13 mouse cellular contexts compared by ENCODE assay signal in the genomic region with DNA sequence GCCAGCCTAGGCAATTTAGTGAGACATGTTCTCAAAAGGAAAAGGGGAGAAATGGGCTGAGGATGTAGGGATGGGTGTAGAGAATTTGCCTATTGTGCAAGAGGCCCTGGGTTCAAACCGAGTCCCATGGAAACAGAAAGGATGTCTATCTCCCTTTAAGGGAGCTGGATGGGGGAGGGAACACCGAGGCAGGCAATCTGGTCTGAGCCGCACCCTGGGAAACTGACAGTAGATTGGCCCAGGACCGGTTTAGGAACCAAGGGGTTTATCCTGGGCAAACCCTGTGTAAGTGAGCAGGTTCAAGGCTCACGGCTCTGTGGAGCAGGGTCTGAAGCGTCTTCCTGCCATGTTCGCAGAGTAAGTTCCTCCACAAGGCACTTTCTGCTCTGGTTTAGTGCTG. TPM values are rescaled to one million over a fixed set of nuclear protein-coding genes. Genes with fewer than 3 reads are reported as not detected.
DNase-seq lines count a peak whose midpoint lies in the region; ATAC-seq and TF ChIP-seq lines count a peak whose summit lies in the region.
"Had no signal": no experiment of that assay in that cellular context is flagged by ENCODE, and none has a peak within 500 bp of the region (broad histone marks: within the 10 kb centered on the region; RNA-seq: fewer than 3 reads in every experiment).

No protein-coding gene starts in this region.

- no peaks in the 10 kb centered on the region; the same call in 1 of the 2 replicates for H3K27me3 ChIP-seq in heart, embryonic 13.5 days (replicated peaks)
- H3K27me3 ChIP-seq in liver, postnatal 0 days (ENCODE audit: insufficient read depth, low read length): peaks cover 36% of the 10 kb centered on the region

- intact Hi-C loops in heart, postnatal 36 days (cut with DNase I): loop anchor here (5.0 kb wide), 1 partner anchor 37 kb away; no protein-coding TSS in a partner anchor
- intact Hi-C loops in left cerebral cortex, postnatal 4 days (cut with DNase I): no loop called here

- no peak for DNase-seq in heart, postnatal 36 days
- DNase-seq in urinary bladder, postnatal 4 days (ENCODE audit: low spot score in 2 of 2): peak; percentile 16 to 57
- no peak for DNase-seq in urinary bladder, adult 18-20 months (ENCODE audit: low spot score in 2 of 2)
- peak; percentile 49 to 76 for DNase-seq in kidney, postnatal 25 days
- no peak for DNase-seq in liver, postnatal 0 days
- no peak for DNase-seq in left cerebral cortex, adult 8-10 months (ENCODE audit: low spot score in 2 of 2)
- DNase-seq in left cerebral cortex, postnatal 4 days: no peak
- DNase-seq: adrenal gland, adult 8-10 months; cerebellum, adult 8-10 months; layer of hippocampus, adult 9-11 months; thymus, postnatal 14 days had no signal

- ATAC-seq in heart, embryonic 13.5 days (ENCODE audit: extremely low read depth, insufficient number of reproducible peaks, low FRiP score, low TSS enrichment): no peak
- ATAC-seq in liver, postnatal 0 days: no peak

- peak overlapping the region; percentile 84 for H3K4me2 ChIP-seq in heart, embryonic 13.5 days
- no peak overlapping the region for H3K4me2 ChIP-seq in liver, postnatal 0 days (ENCODE audit: low read depth, low read length)

- H3K27ac ChIP-seq in heart, embryonic 13.5 days (replicated peaks): peak overlapping the region; percentile 92
- no peak overlapping the region for H3K27ac ChIP-seq in liver, postnatal 0 days (ENCODE audit: low read depth)

- peak overlapping the region; percentile 76 for H3K4me3 ChIP-seq in heart, embryonic 13.5 days
- H3K4me3 ChIP-seq in liver, postnatal 0 days (ENCODE audit: low read depth, low read length): no peak overlapping the region
- H3K4me3 ChIP-seq: erythroblast, embryonic 14.5 days had no signal

- no peak for TF ChIP-seq CTCF in liver, postnatal 0 days (IDR thresholded peaks at IDR 0.05; ENCODE audit: low read depth)

- no peaks in the 10 kb centered on the region for H3K9me3 ChIP-seq in heart, embryonic 13.5 days
- no peaks in the 10 kb centered on the region for H3K9me3 ChIP-seq in liver, postnatal 0 days (ENCODE audit: low read length)

- WGBS in heart, embryonic 13.5 days: 69% methylated on average over 7 of the region's 7 CpGs
- WGBS in liver, postnatal 0 days (ENCODE audit: insufficient replicate concordance): 59% methylated on average over 7 of the region's 7 CpGs

- peaks cover 18% of the 10 kb centered on the region for H3K36me3 ChIP-seq in heart, embryonic 13.5 days
- H3K36me3 ChIP-seq in liver, postnatal 0 days (replicated peaks; ENCODE audit: insufficient read depth, low read length): no peaks in the 10 kb centered on the region

- H3K9ac ChIP-seq in heart, embryonic 13.5 days: peak overlapping the region; percentile 94
- no peak overlapping the region for H3K9ac ChIP-seq in liver, postnatal 0 days (replicated peaks)

- TF ChIP-seq EP300 in liver, postnatal 0 days (IDR thresholded peaks at IDR 0.05; ENCODE audit: low read depth): no peak

- peaks cover 38% of the 10 kb centered on the region for H3K4me1 ChIP-seq in heart, embryonic 13.5 days
- peaks cover 5% of the 10 kb centered on the region for H3K4me1 ChIP-seq in liver, postnatal 0 days (ENCODE audit: insufficient read depth)

RNA-seq across cellular contexts. Expression of gene BC034090, which starts 1.3 kb away (rescaled TPM):
- polyA plus RNA-seq in heart, embryonic 13.5 days (2015; fragmentation: Nextera tagmentation; extraction: Ambion mirVana): 7.0 and 7.6 TPM in 2 replicates
- total RNA-seq in heart, postnatal 36 days (2021): 10 to 100 TPM; 32.0 to 34.3 TPM
- polyA plus RNA-seq in liver, postnatal 0 days (2015; fragmentation: Nextera tagmentation; extraction: Ambion mirVana): 0.14 and 0.22 TPM in 2 replicates
- 10 to 100 TPM in 3 of 4 experiments, 1 to 10 TPM in 1; 8.7 to 18.3 (median 14.4) TPM for total RNA-seq in left cerebral cortex, adult 8-10 months (2022)
- 1 to 10 TPM; 3.3 to 7.7 TPM for total RNA-seq in left cerebral cortex, postnatal 4 days (2021)
- polyA plus RNA-seq: erythroblast, embryonic 14.5 days had no signal

Comparison
In these comparisons a context has a peak if more than half of its experiments do, and no peak if none do; other contexts are left out.
1. DNase-seq: peak in urinary bladder, postnatal 4 days (2 of 2) and kidney, postnatal 25 days (2 of 2); none in heart, postnatal 36 days (0 of 2), urinary bladder, adult 18-20 months (0 of 2), liver, postnatal 0 days (single experiment), left cerebral cortex, adult 8-10 months (0 of 2) and left cerebral cortex, postnatal 4 days (single experiment).